Mouse (Mus musculus): ENCODE data around the gene Rbfox3. TPM values are rescaled to one million over a fixed set of nuclear protein-coding genes. Genes with fewer than 3 reads are reported as not detected.

Rbfox3 gene
- total RNA-seq, 2 experiments from 2014 or later, result not detected

- ATAC-seq (replicated peaks; ENCODE audit: low FRiP score, poor library complexity, severe bottlenecking), result no peak
Observed at GRCm38 (mm10) chr11:118885604-118886003, 25.8 kb downstream of the Rbfox3 start.

- ATAC-seq (replicated peaks; ENCODE audit: low FRiP score, poor library complexity, severe bottlenecking), result no peak
Observed at GRCm38 (mm10) chr11:118885135-118885534, 26.3 kb downstream of the Rbfox3 start.

- ATAC-seq (replicated peaks; ENCODE audit: low FRiP score, poor library complexity, severe bottlenecking), result no peak
Observed at GRCm38 (mm10) chr11:118883143-118883542, 28.3 kb downstream of the Rbfox3 start.

- ATAC-seq (replicated peaks; ENCODE audit: low FRiP score, poor library complexity, severe bottlenecking), result no peak
Observed at GRCm38 (mm10) chr11:118881786-118882495, 29.5 kb downstream of the Rbfox3 start.

- ATAC-seq (replicated peaks; ENCODE audit: low FRiP score, poor library complexity, severe bottlenecking), result no peak
Observed at GRCm38 (mm10) chr11:118879466-118880150, 31.8 kb downstream of the Rbfox3 start.

- no peak for ATAC-seq (replicated peaks; ENCODE audit: low FRiP score, poor library complexity, severe bottlenecking)
Observed at GRCm38 (mm10) chr11:118878605-118879245, 32.7 kb downstream of the Rbfox3 start.

GRCm38 (mm10) chr11:118875243-118875897 lies 36.0 kb downstream of the Rbfox3 start:
- no peak for ATAC-seq (replicated peaks; ENCODE audit: low FRiP score, poor library complexity, severe bottlenecking)

- ATAC-seq (replicated peaks; ENCODE audit: low FRiP score, poor library complexity, severe bottlenecking), result no peak
Observed at GRCm38 (mm10) chr11:118874487-118875095, 36.8 kb downstream of the Rbfox3 start.

- no peak for ATAC-seq (replicated peaks; ENCODE audit: low FRiP score, poor library complexity, severe bottlenecking)
Observed at GRCm38 (mm10) chr11:118874022-118874421, 37.4 kb downstream of the Rbfox3 start.

GRCm38 (mm10) chr11:118871527-118871926 lies 39.9 kb downstream of the Rbfox3 start:
- no peak for ATAC-seq (replicated peaks; ENCODE audit: low FRiP score, poor library complexity, severe bottlenecking)

GRCm38 (mm10) chr11:118863360-118863759 lies 48.0 kb downstream of the Rbfox3 start:
- ATAC-seq (replicated peaks; ENCODE audit: low FRiP score, poor library complexity, severe bottlenecking), result no peak

- ATAC-seq (replicated peaks; ENCODE audit: low FRiP score, poor library complexity, severe bottlenecking), result no peak
Observed at GRCm38 (mm10) chr11:118861801-118862431, 49.5 kb downstream of the Rbfox3 start.

GRCm38 (mm10) chr11:118861246-118861645 lies 50.2 kb downstream of the Rbfox3 start:
- ATAC-seq (replicated peaks; ENCODE audit: low FRiP score, poor library complexity, severe bottlenecking), result no peak

GRCm38 (mm10) chr11:118860812-118861211 lies 50.6 kb downstream of the Rbfox3 start:
- ATAC-seq (replicated peaks; ENCODE audit: low FRiP score, poor library complexity, severe bottlenecking), result no peak

- ATAC-seq (replicated peaks; ENCODE audit: low FRiP score, poor library complexity, severe bottlenecking), result no peak
Observed at GRCm38 (mm10) chr11:118859839-118860238, 51.6 kb downstream of the Rbfox3 start.

GRCm38 (mm10) chr11:118858305-118858704 lies 53.1 kb downstream of the Rbfox3 start:
- ATAC-seq (replicated peaks; ENCODE audit: low FRiP score, poor library complexity, severe bottlenecking), result no peak

GRCm38 (mm10) chr11:118851391-118851790 lies 60.0 kb downstream of the Rbfox3 start:
- ATAC-seq (replicated peaks; ENCODE audit: low FRiP score, poor library complexity, severe bottlenecking), result no peak

GRCm38 (mm10) chr11:118847986-118848385 lies 63.4 kb downstream of the Rbfox3 start:
- no peak for ATAC-seq (replicated peaks; ENCODE audit: low FRiP score, poor library complexity, severe bottlenecking)

GRCm38 (mm10) chr11:118840992-118841391 lies 70.4 kb downstream of the Rbfox3 start:
- ATAC-seq (replicated peaks; ENCODE audit: low FRiP score, poor library complexity, severe bottlenecking), result no peak

- ATAC-seq (replicated peaks; ENCODE audit: low FRiP score, poor library complexity, severe bottlenecking), result no peak
Observed at GRCm38 (mm10) chr11:118838167-118838566, 73.2 kb downstream of the Rbfox3 start.

All from erythroid progenitor cell, adult 5-6 weeks (primary cell).